ENCODE assay signal across 9 mouse cellular contexts in genomic region chr9:25571381-25571780, GRCm38 (mm10).
A peak's percentile ranks its signal among the peaks of the same experiment; 100 is the strongest.
DNase-seq lines count a peak whose midpoint lies in the region; ATAC-seq and TF ChIP-seq lines count a peak whose summit lies in the region.
"Had no signal": no experiment of that assay in that cellular context is flagged by ENCODE, and none has a peak within 500 bp of the region (broad histone marks: within the 10 kb centered on the region; RNA-seq: fewer than 3 reads in every experiment).

No protein-coding gene starts in this region.

- DNase-seq in heart, adult 18-20 months: no peak
- peak; percentile 71 for DNase-seq in Muller cell, postnatal 12 days (ENCODE audit: inconsistent ontology term)
- peak; percentile 60 for DNase-seq in embryonic facial prominence, embryonic 14.5 days (ENCODE audit: low spot score)
- no peak for DNase-seq in limb, embryonic 14.5 days (ENCODE audit: low spot score)
- no peak for DNase-seq in layer of hippocampus, adult 9-10 months (ENCODE audit: low spot score)
- DNase-seq in adrenal gland, postnatal 14 days: no peak
- no peak for DNase-seq in thymus, postnatal 0 days (ENCODE audit: low spot score)
- DNase-seq: cerebellum, adult 18-20 months had no signal

- ATAC-seq in heart, embryonic 14.5 days (ENCODE audit: insufficient number of reproducible peaks, insufficient read depth, low FRiP score, low read depth): no peak
- 0 out of 2 replicates have a peak, but pooled peaks have one; percentile 31 for ATAC-seq in embryonic facial prominence, embryonic 14.5 days (ENCODE audit: low read depth)
- no peak for ATAC-seq in limb, embryonic 14.5 days (ENCODE audit: low FRiP score, low read depth)

- H3K4me1 ChIP-seq in heart, embryonic 14.5 days (ENCODE audit: control insufficient read depth in 2 of 2, insufficient read depth in 2 of 2, low read length in 2 of 2): peaks cover 17 to 46% of the 10 kb centered on the region in 2 experiments
- H3K4me1 ChIP-seq in embryonic facial prominence, embryonic 14.5 days (ENCODE audit: control insufficient read depth, insufficient read depth, low read length): peaks cover 32% of the 10 kb centered on the region
- H3K4me1 ChIP-seq in limb, embryonic 14.5 days (ENCODE audit: control insufficient read depth, insufficient read depth, low read length): peaks cover 28% of the 10 kb centered on the region

- 36% methylated on average over 2 of the region's 2 CpGs for WGBS in heart, embryonic 14.5 days
- 35% methylated on average over 2 of the region's 2 CpGs for WGBS in embryonic facial prominence, embryonic 14.5 days
- WGBS in limb, embryonic 14.5 days: 19% methylated on average over 2 of the region's 2 CpGs

- no peak overlapping the region for H3K4me3 ChIP-seq in heart, embryonic 14.5 days (ENCODE audit: control insufficient read depth in 1 of 2, insufficient read depth in 1 of 2, low read depth in 1 of 2, low read length in 2 of 2)
- no peak overlapping the region for H3K4me3 ChIP-seq in embryonic facial prominence, embryonic 14.5 days (ENCODE audit: low read depth, low read length)
- H3K4me3 ChIP-seq in limb, embryonic 14.5 days (replicated peaks; ENCODE audit: low read length): no peak overlapping the region

- no peak for TF ChIP-seq POLR2A in limb, embryonic 14.5 days (IDR thresholded peaks at IDR 0.05; ENCODE audit: borderline replicate concordance, extremely low read depth, insufficient read depth, insufficient read length)

- no peaks in the 10 kb centered on the region for H3K27me3 ChIP-seq in heart, embryonic 14.5 days (ENCODE audit: control insufficient read depth, insufficient read depth, low read length)
- H3K27me3 ChIP-seq in embryonic facial prominence, embryonic 14.5 days (replicated peaks; ENCODE audit: control insufficient read depth, insufficient read depth, low read length): no peaks in the 10 kb centered on the region
- no peaks in the 10 kb centered on the region for H3K27me3 ChIP-seq in limb, embryonic 14.5 days (ENCODE audit: control insufficient read depth, insufficient read depth, low read length)

- peak overlapping the region; percentile 8 to 31; a peak in 2 of 4 replicates for H3K27ac ChIP-seq in heart, embryonic 14.5 days (replicated peaks in 1 of 2; ENCODE audit: control insufficient read depth in 1 of 2, insufficient read depth in 1 of 2, low read depth in 2 of 2, low read length in 2 of 2)
- 0 out of 2 replicates have a peak overlapping the region, but pooled peaks have one; percentile 18 for H3K27ac ChIP-seq in embryonic facial prominence, embryonic 14.5 days (replicated peaks; ENCODE audit: low read depth, low read length)
- peak overlapping the region; percentile 30; the same call in 1 of the 2 replicates for H3K27ac ChIP-seq in limb, embryonic 14.5 days (replicated peaks; ENCODE audit: low read depth, low read length)

- H3K36me3 ChIP-seq in heart, embryonic 14.5 days (ENCODE audit: control insufficient read depth, insufficient read depth, low read length): no peaks in the 10 kb centered on the region
- H3K36me3 ChIP-seq in embryonic facial prominence, embryonic 14.5 days (ENCODE audit: control insufficient read depth, insufficient read depth, low read length): no peaks in the 10 kb centered on the region
- no peaks in the 10 kb centered on the region for H3K36me3 ChIP-seq in limb, embryonic 14.5 days (ENCODE audit: control insufficient read depth, insufficient read depth, low read length)

- no peaks in the 10 kb centered on the region for H3K9me3 ChIP-seq in heart, embryonic 14.5 days (ENCODE audit: control insufficient read depth, low read length)
- no peaks in the 10 kb centered on the region for H3K9me3 ChIP-seq in embryonic facial prominence, embryonic 14.5 days (ENCODE audit: control insufficient read depth, low read length)
- H3K9me3 ChIP-seq in limb, embryonic 14.5 days (ENCODE audit: control insufficient read depth, low read length): no peaks in the 10 kb centered on the region

- no peak overlapping the region for H3K9ac ChIP-seq in heart, embryonic 14.5 days (ENCODE audit: low read length)
- H3K9ac ChIP-seq in embryonic facial prominence, embryonic 14.5 days (ENCODE audit: low read depth, low read length): no peak overlapping the region
- no peak overlapping the region for H3K9ac ChIP-seq in limb, embryonic 14.5 days (ENCODE audit: low read depth, low read length, severe bottlenecking)

- H3K4me2 ChIP-seq in heart, embryonic 14.5 days (ENCODE audit: low read length): no peak overlapping the region
- H3K4me2 ChIP-seq in embryonic facial prominence, embryonic 14.5 days (ENCODE audit: low read depth, low read length): no peak overlapping the region
- H3K4me2 ChIP-seq in limb, embryonic 14.5 days (replicated peaks; ENCODE audit: low read depth, low read length, severe bottlenecking): no peak overlapping the region

Comparison
In these comparisons a context has a peak if more than half of its experiments do, and no peak if none do; other contexts are left out.
1. DNase-seq: peak in Muller cell, postnatal 12 days (single experiment) and embryonic facial prominence, embryonic 14.5 days (single experiment); none in heart, adult 18-20 months (0 of 2), limb, embryonic 14.5 days (single experiment), layer of hippocampus, adult 9-10 months (single experiment), adrenal gland, postnatal 14 days (single experiment) and thymus, postnatal 0 days (single experiment).
2. Peak in every context shown above with its lines, with median percentiles within 50 percentile points of each other: H3K27ac ChIP-seq.